Comparison of ENCODE assay signal across 20 mouse cellular contexts in the genomic region with DNA sequence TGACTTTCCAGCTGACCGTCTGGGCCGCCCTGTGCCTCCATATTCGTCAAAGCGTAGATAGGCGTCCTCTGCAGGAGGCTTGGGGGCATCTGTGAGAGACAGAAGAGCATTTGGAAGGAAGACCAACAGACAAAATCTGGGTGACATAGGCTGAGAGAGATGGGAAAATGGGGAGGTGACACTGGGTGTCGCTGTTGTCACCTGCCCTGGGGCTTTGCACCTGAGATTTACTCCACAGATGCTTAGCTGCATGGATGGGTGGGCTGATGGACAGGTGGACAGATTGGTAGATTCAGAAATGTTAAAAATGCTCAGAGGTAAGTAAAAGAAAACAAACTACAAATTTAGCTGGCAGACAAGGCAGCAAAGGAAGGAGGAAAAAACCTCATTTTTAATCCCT.
DNase-seq lines count a peak whose midpoint lies in the region; ATAC-seq and TF ChIP-seq lines count a peak whose summit lies in the region.
"Had no signal": no experiment of that assay in that cellular context is flagged by ENCODE, and none has a peak within 500 bp of the region (broad histone marks: within the 10 kb centered on the region; RNA-seq: fewer than 3 reads in every experiment).

No protein-coding gene starts in this region.

- H3K4me1 ChIP-seq in hindbrain, postnatal 0 days (ENCODE audit: insufficient read depth, low read length), result no peaks in the 10 kb centered on the region
- H3K4me1 ChIP-seq in hindbrain, embryonic 14.5 days (replicated peaks; ENCODE audit: control insufficient read depth, insufficient read depth, low read length), result no peaks in the 10 kb centered on the region
- H3K4me1 ChIP-seq in midbrain, embryonic 14.5 days (ENCODE audit: control insufficient read depth, insufficient read depth, low read length), result no peaks in the 10 kb centered on the region
- H3K4me1 ChIP-seq in midbrain, embryonic 11.5 days (ENCODE audit: control insufficient read depth, insufficient read depth, low read length), result no peaks in the 10 kb centered on the region
- no peaks in the 10 kb centered on the region for H3K4me1 ChIP-seq in intestine, embryonic 16.5 days (ENCODE audit: control insufficient read depth, insufficient read depth, low read length)
- H3K4me1 ChIP-seq: forebrain, embryonic 13.5 days; heart, embryonic 10.5 days; hindbrain, embryonic 10.5 days had no signal

- no peak overlapping the region for H3K27ac ChIP-seq in hindbrain, postnatal 0 days
- H3K27ac ChIP-seq in hindbrain, embryonic 14.5 days, result no peak overlapping the region
- no peak overlapping the region for H3K27ac ChIP-seq in midbrain, embryonic 14.5 days (replicated peaks; ENCODE audit: low read depth, low read length)
- H3K27ac ChIP-seq in midbrain, embryonic 11.5 days (ENCODE audit: low read depth, low read length), result no peak overlapping the region
- H3K27ac ChIP-seq in intestine, embryonic 16.5 days (ENCODE audit: low read length), result no peak overlapping the region
- H3K27ac ChIP-seq: forebrain, embryonic 13.5 days; heart, embryonic 10.5 days; hindbrain, embryonic 10.5 days; liver, embryonic 14.5 days had no signal

- no peak overlapping the region for H3K4me2 ChIP-seq in hindbrain, postnatal 0 days (ENCODE audit: low read depth, low read length)
- no peak overlapping the region for H3K4me2 ChIP-seq in hindbrain, embryonic 14.5 days (replicated peaks)
- no peak overlapping the region for H3K4me2 ChIP-seq in midbrain, embryonic 14.5 days (ENCODE audit: low read length)
- H3K4me2 ChIP-seq in midbrain, embryonic 11.5 days, result no peak overlapping the region
- no peak overlapping the region for H3K4me2 ChIP-seq in intestine, embryonic 16.5 days (ENCODE audit: low read depth, low read length)
- H3K4me2 ChIP-seq: forebrain, embryonic 13.5 days had no signal

- no peaks in the 10 kb centered on the region for H3K36me3 ChIP-seq in hindbrain, postnatal 0 days (ENCODE audit: insufficient read depth, low read length)
- no peaks in the 10 kb centered on the region for H3K36me3 ChIP-seq in hindbrain, embryonic 14.5 days (replicated peaks; ENCODE audit: control insufficient read depth, insufficient read depth)
- H3K36me3 ChIP-seq in midbrain, embryonic 14.5 days (ENCODE audit: control insufficient read depth, insufficient read depth, low read length), result no peaks in the 10 kb centered on the region
- H3K36me3 ChIP-seq in midbrain, embryonic 11.5 days (ENCODE audit: control insufficient read depth, insufficient read depth, low read length), result no peaks in the 10 kb centered on the region
- no peaks in the 10 kb centered on the region for H3K36me3 ChIP-seq in intestine, embryonic 16.5 days (ENCODE audit: control insufficient read depth, insufficient read depth, low read length)
- H3K36me3 ChIP-seq: heart, embryonic 10.5 days; hindbrain, embryonic 10.5 days had no signal

- H3K27me3 ChIP-seq in hindbrain, postnatal 0 days (ENCODE audit: insufficient read depth, low read length), result no peaks in the 10 kb centered on the region
- H3K27me3 ChIP-seq in hindbrain, embryonic 14.5 days (ENCODE audit: control insufficient read depth, insufficient read depth, low read length), result no peaks in the 10 kb centered on the region
- no peaks in the 10 kb centered on the region for H3K27me3 ChIP-seq in midbrain, embryonic 14.5 days (ENCODE audit: control insufficient read depth, insufficient read depth, low read length)
- no peaks in the 10 kb centered on the region for H3K27me3 ChIP-seq in midbrain, embryonic 11.5 days (ENCODE audit: control insufficient read depth, insufficient read depth, low read length)
- H3K27me3 ChIP-seq in intestine, embryonic 16.5 days (replicated peaks; ENCODE audit: control insufficient read depth, insufficient read depth, low read length), result no peaks in the 10 kb centered on the region
- H3K27me3 ChIP-seq: forebrain, embryonic 13.5 days had no signal

- no peaks in the 10 kb centered on the region for H3K9me3 ChIP-seq in hindbrain, postnatal 0 days (ENCODE audit: low read length)
- no peaks in the 10 kb centered on the region for H3K9me3 ChIP-seq in hindbrain, embryonic 14.5 days (ENCODE audit: control insufficient read depth, low read length)
- no peaks in the 10 kb centered on the region for H3K9me3 ChIP-seq in midbrain, embryonic 14.5 days (ENCODE audit: control insufficient read depth, low read length)
- H3K9me3 ChIP-seq in midbrain, embryonic 11.5 days (ENCODE audit: control insufficient read depth, low read length), result no peaks in the 10 kb centered on the region
- H3K9me3 ChIP-seq in intestine, embryonic 16.5 days (ENCODE audit: control insufficient read depth, low read length), result no peaks in the 10 kb centered on the region
- H3K9me3 ChIP-seq: forebrain, embryonic 13.5 days; heart, embryonic 10.5 days; hindbrain, embryonic 10.5 days had no signal

- WGBS in hindbrain, postnatal 0 days, result 76% methylated on average over 6 of the region's 6 CpGs
- WGBS in hindbrain, embryonic 14.5 days, result 79% methylated on average over 6 of the region's 6 CpGs
- WGBS in midbrain, embryonic 14.5 days, result 83% methylated on average over 6 of the region's 6 CpGs
- WGBS in midbrain, embryonic 11.5 days, result 82% methylated on average over 6 of the region's 6 CpGs
- 79% methylated on average over 6 of the region's 6 CpGs for WGBS in intestine, embryonic 16.5 days

- H3K4me3 ChIP-seq in hindbrain, postnatal 0 days (ENCODE audit: low read length), result no peak overlapping the region
- no peak overlapping the region for H3K4me3 ChIP-seq in hindbrain, embryonic 14.5 days (replicated peaks; ENCODE audit: low read length)
- H3K4me3 ChIP-seq in midbrain, embryonic 14.5 days (replicated peaks; ENCODE audit: low read depth, low read length), result no peak overlapping the region
- H3K4me3 ChIP-seq in midbrain, embryonic 11.5 days (ENCODE audit: low read depth, low read length), result no peak overlapping the region
- H3K4me3 ChIP-seq in intestine, embryonic 16.5 days (ENCODE audit: low read length), result no peak overlapping the region
- H3K4me3 ChIP-seq: erythroblast, embryonic 14.5 days; forebrain, embryonic 13.5 days; heart, embryonic 10.5 days; hindbrain, embryonic 10.5 days had no signal

- no peak for TF ChIP-seq CTCF in hindbrain, postnatal 0 days (IDR thresholded peaks at IDR 0.05; ENCODE audit: low read depth)

- no peak overlapping the region for H3K9ac ChIP-seq in hindbrain, postnatal 0 days (replicated peaks; ENCODE audit: low read length)
- no peak overlapping the region for H3K9ac ChIP-seq in hindbrain, embryonic 14.5 days
- no peak overlapping the region for H3K9ac ChIP-seq in midbrain, embryonic 14.5 days (replicated peaks; ENCODE audit: low read length)
- H3K9ac ChIP-seq in midbrain, embryonic 11.5 days (ENCODE audit: low read length), result no peak overlapping the region
- H3K9ac ChIP-seq in intestine, embryonic 16.5 days (ENCODE audit: low read depth, low read length), result no peak overlapping the region
- H3K9ac ChIP-seq: forebrain, embryonic 13.5 days; liver, embryonic 14.5 days had no signal

- peak; percentile 27 for DNase-seq in cerebellum, adult 11-12 months
- DNase-seq in cerebellum, postnatal 4 days (ENCODE audit: low spot score in 2 of 2), result no peak
- peak; percentile 1 for DNase-seq in hindbrain, postnatal 0 days (ENCODE audit: low spot score)
- no peak for DNase-seq in hindbrain, embryonic 14.5 days (ENCODE audit: low spot score)
- DNase-seq in midbrain, embryonic 14.5 days, result peak; percentile 0
- no peak for DNase-seq in midbrain, embryonic 11.5 days (ENCODE audit: low spot score, missing footprints)
- DNase-seq in adrenal gland, adult 2 months, result no peak
- DNase-seq: adrenal gland, adult 8-10 months; gastrocnemius, postnatal 14 days; kidney, adult 9 months; kidney, postnatal 4 days; lung, postnatal 10 days; right cerebral cortex, adult 18-20 months; thymus, postnatal 36 days had no signal

- ATAC-seq in hindbrain, postnatal 0 days, result no peak
- ATAC-seq in hindbrain, embryonic 14.5 days (ENCODE audit: low FRiP score), result no peak
- ATAC-seq in midbrain, embryonic 14.5 days (ENCODE audit: low FRiP score, low TSS enrichment), result no peak
- no peak for ATAC-seq in midbrain, embryonic 11.5 days (ENCODE audit: low FRiP score)
- no peak for ATAC-seq in intestine, embryonic 16.5 days
- ATAC-seq: forebrain, embryonic 13.5 days had no signal

Comparison
In these comparisons a context has a peak if more than half of its experiments do, and no peak if none do; other contexts are left out.
1. DNase-seq: peak in cerebellum, adult 11-12 months (single experiment), hindbrain, postnatal 0 days (single experiment) and midbrain, embryonic 14.5 days (single experiment); none in cerebellum, postnatal 4 days (0 of 2), hindbrain, embryonic 14.5 days (single experiment), midbrain, embryonic 11.5 days (single experiment) and adrenal gland, adult 2 months (single experiment).